Mouse (Mus musculus) adrenal gland (tissue): ENCODE measurements around the gene Cxcl17.

Experiments
- intact Hi-C: fragments of 180-260 bp; cut with DNase I; formaldehyde crosslinking; loops from one replicate; pipeline ENCODE4 v1.15.1; 2025

Cxcl17 gene

GRCm38 (mm10) chr7:25392851-25393250 is 19.8 kb downstream of the Cxcl17 start:
- intact Hi-C loops: no loop called here

GRCm38 (mm10) chr7:25391856-25392453 is 20.7 kb downstream of the Cxcl17 start:
- intact Hi-C loops: no loop called here

GRCm38 (mm10) chr7:25390986-25391385 is 21.7 kb downstream of the Cxcl17 start:
- intact Hi-C loops: no loop called here

- intact Hi-C loops: no loop called here
These were observed 22.5 kb downstream of the Cxcl17 start for GRCm38 (mm10) chr7:25390054-25390770.

- intact Hi-C loops: no loop called here
These were observed 23.8 kb downstream of the Cxcl17 start for GRCm38 (mm10) chr7:25388916-25389315.

GRCm38 (mm10) chr7:25387811-25388440 is 24.8 kb downstream of the Cxcl17 start:
- intact Hi-C loops: no loop called here

- intact Hi-C loops: no loop called here
These were observed 26.7 kb downstream of the Cxcl17 start for GRCm38 (mm10) chr7:25385850-25386555.

- intact Hi-C loops: no loop called here
These were observed 27.4 kb downstream of the Cxcl17 start for GRCm38 (mm10) chr7:25385259-25385658.

- intact Hi-C loops: no loop called here
These were observed 27.9 kb downstream of the Cxcl17 start for GRCm38 (mm10) chr7:25384818-25385217.

- intact Hi-C loops: no loop called here
These were observed 28.4 kb downstream of the Cxcl17 start for GRCm38 (mm10) chr7:25384318-25384717.

- intact Hi-C loops: no loop called here
These were observed 28.8 kb downstream of the Cxcl17 start for GRCm38 (mm10) chr7:25383891-25384290.

GRCm38 (mm10) chr7:25383385-25383784 is 29.3 kb downstream of the Cxcl17 start:
- intact Hi-C loops: no loop called here

GRCm38 (mm10) chr7:25382541-25382940 is 30.1 kb downstream of the Cxcl17 start:
- intact Hi-C loops: no loop called here

GRCm38 (mm10) chr7:25381284-25381680 is 31.4 kb downstream of the Cxcl17 start:
- intact Hi-C loops: no loop called here

- intact Hi-C loops: no loop called here
These were observed 32.0 kb downstream of the Cxcl17 start for GRCm38 (mm10) chr7:25380392-25381283.

- intact Hi-C loops: no loop called here
These were observed 32.9 kb downstream of the Cxcl17 start for GRCm38 (mm10) chr7:25379551-25380351.

GRCm38 (mm10) chr7:25378181-25379100 is 34.2 kb downstream of the Cxcl17 start:
- intact Hi-C loops: no loop called here

GRCm38 (mm10) chr7:25377100-25377700 is 35.5 kb downstream of the Cxcl17 start:
- intact Hi-C loops: no loop called here

GRCm38 (mm10) chr7:25376556-25376955 is 36.1 kb downstream of the Cxcl17 start:
- intact Hi-C loops: no loop called here
